Mouse (Mus musculus) kidney, postnatal 0 days (tissue): ENCODE results near the gene Lcmt2. TPM values are rescaled to one million over a fixed set of nuclear protein-coding genes. Genes with fewer than 3 reads are reported as not detected.
"Not testable (repeated sequence)": the region's sequence is repeated elsewhere in the genome, so short reads cannot be mapped to it uniquely, and the experiment has no call there.

ENCODE experiments used
- ATAC-seq: fragments of 200-750 bp; cut with Nextera tagmentation; replicated peaks from 2 replicates; pipeline ENCODE4 v1.8.0; 2017; ENCODE audit warnings: low read depth, moderate number of reproducible peaks, moderate TSS enrichment, moderate library complexity; ENCODE audit not compliant: low FRiP score
- DNase-seq: peaks from one replicate; pipeline ENCODE4 v3.0.0-alpha.2; 2016; ENCODE audit warnings: low spot score
- H3K27ac ChIP-seq: fragments of 300-500 bp; sonication (generic); 2 replicates; pipeline ENCODE4 v1.5.1; 2014; ENCODE audit warnings: mild to moderate bottlenecking
- H3K27me3 ChIP-seq: fragments of 300-500 bp; sonication (generic); 2 replicates; pipeline ENCODE4 v1.6.1; 2014; ENCODE audit warnings: low read length, mixed read lengths; ENCODE audit not compliant: insufficient read depth
- H3K36me3 ChIP-seq: fragments of 300-500 bp; sonication (generic); 2 replicates; pipeline ENCODE4 v1.6.1; 2014; ENCODE audit warnings: low read length, mixed read lengths; ENCODE audit not compliant: insufficient read depth
- H3K4me1 ChIP-seq: fragments of 300-500 bp; sonication (generic); replicated peaks from 2 replicates; pipeline ENCODE4 v1.6.1; 2014; ENCODE audit warnings: antibody characterized with exemption, low read length, mixed read lengths; ENCODE audit not compliant: insufficient read depth
- H3K4me2 ChIP-seq: fragments of 300-500 bp; sonication (generic); 2 replicates; pipeline ENCODE4 v1.6.1; 2014; ENCODE audit warnings: mild to moderate bottlenecking, low read length, moderate library complexity, mixed read lengths
- H3K4me3 ChIP-seq: fragments of 300-500 bp; sonication (generic); replicated peaks from 2 replicates; pipeline ENCODE4 v1.5.1; 2014; ENCODE audit warnings: low read depth, low read length
- H3K9ac ChIP-seq: fragments of 300-500 bp; sonication (generic); 2 replicates; pipeline ENCODE4 v1.6.1; 2014; ENCODE audit warnings: low read depth, low read length
- H3K9me3 ChIP-seq: fragments of 300-500 bp; sonication (generic); replicated peaks from 2 replicates; pipeline ENCODE4 v1.6.1; 2016; ENCODE audit warnings: low read length, inconsistent platforms, mixed read lengths
- CTCF ChIP-seq: IDR thresholded peaks from 2 replicates; pipeline ENCODE4 v1.5.1; 2016; ENCODE audit warnings: antibody characterized with exemption, low read depth, mild to moderate bottlenecking, moderate library complexity
- WGBS: fragments of 180-500 bp; shearing (Covaris S2); extraction: QIAGEN DNeasy Blood & Tissue Kit; methylation state at CpG from one replicate; pipeline ENCODE4 v1.1.7; 2014; 5-methylcytosine and 5-hydroxymethylcytosine counted together
- polyA plus RNA-seq: library from polyadenylated mRNA; unstranded; fragments of >200 nt; fragmentation: Nextera tagmentation; extraction: Ambion mirVana; gene quantifications from 2 replicates; pipeline ENCODE4 v1.2.1, GENCODE M21; 2015

Lcmt2 gene
- polyA plus RNA-seq, 1 experiment from 2014 or later: 28.4 TPM

GRCm38 (mm10) chr2:121127536-121127935 lies 12.9 kb downstream of the Lcmt2 start:
- no peak overlapping the region for H3K4me2 ChIP-seq
- H3K27ac ChIP-seq: no peak overlapping the region
- 58% methylated on average over 1 of the region's 1 CpGs for WGBS
- no peak for DNase-seq
- TF ChIP-seq CTCF: no peak
- no peaks in the 10 kb centered on the region for H3K9me3 ChIP-seq
- no peaks in the 10 kb centered on the region for H3K4me1 ChIP-seq
- H3K27me3 ChIP-seq: no peaks in the 10 kb centered on the region
- no peak overlapping the region for H3K9ac ChIP-seq
- no peak for ATAC-seq
- H3K36me3 ChIP-seq: no peaks in the 10 kb centered on the region
- H3K4me3 ChIP-seq: no peak overlapping the region

GRCm38 (mm10) chr2:121126302-121126701 lies 14.2 kb downstream of the Lcmt2 start:
- not testable (repeated sequence) for H3K9me3 ChIP-seq, H3K36me3 ChIP-seq, H3K27me3 ChIP-seq, H3K4me2 ChIP-seq, H3K4me1 ChIP-seq, H3K27ac ChIP-seq, DNase-seq, H3K4me3 ChIP-seq, H3K9ac ChIP-seq, ATAC-seq
- 92% methylated on average over 5 of the region's 5 CpGs for WGBS

- Histone ChIP-seq H3K9ac (no peak overlapping the region), H3K9me3 (no peaks in the 10 kb centered on the region), H3K4me1 (no peaks in the 10 kb centered on the region), H3K27ac (no peak overlapping the region), H3K4me2 (no peak overlapping the region), H3K36me3 (no peaks in the 10 kb centered on the region), H3K27me3 (no peaks in the 10 kb centered on the region), H3K4me3 (no peak overlapping the region)
- DNase-seq (no peak), ATAC-seq (no peak)
- no peak for TF ChIP-seq CTCF
- 85% methylated on average over 3 of the region's 3 CpGs for WGBS
Observed at GRCm38 (mm10) chr2:121119260-121119659, 21.2 kb downstream of the Lcmt2 start.

GRCm38 (mm10) chr2:121115418-121115817 lies 25.0 kb downstream of the Lcmt2 start:
- Histone ChIP-seq H3K4me1 (no peaks in the 10 kb centered on the region), H3K4me3 (no peak overlapping the region), H3K27ac (no peak overlapping the region), H3K4me2 (no peak overlapping the region), H3K36me3 (no peaks in the 10 kb centered on the region), H3K9me3 (no peaks in the 10 kb centered on the region), H3K9ac (no peak overlapping the region), H3K27me3 (no peaks in the 10 kb centered on the region)
- WGBS: 65% methylated on average over 2 of the region's 2 CpGs
- DNase-seq (peak; percentile 41), ATAC-seq (no peak)
- no peak for TF ChIP-seq CTCF

- Histone ChIP-seq H3K36me3 (no peaks in the 10 kb centered on the region), H3K27me3 (no peaks in the 10 kb centered on the region), H3K4me2 (no peak within 1 kb of the TSS), H3K9me3 (no peaks in the 10 kb centered on the region), H3K4me3 (no peak within 1 kb of the TSS), H3K4me1 (no peaks in the 10 kb centered on the region), H3K27ac (no peak within 1 kb of the TSS), H3K9ac (no peak within 1 kb of the TSS)
- ATAC-seq: no peak
- TF ChIP-seq CTCF: no peak
- DNase-seq: no peak
- 81% methylated on average over 4 of the region's 4 CpGs for WGBS
Observed at GRCm38 (mm10) chr2:121109695-121110094, 30.8 kb downstream of the Lcmt2 start, which contains the start of gene Tgm7. Gene Tgm7 (minus strand): TSS chr2:121109795.

GRCm38 (mm10) chr2:121105940-121106339 lies 34.5 kb downstream of the Lcmt2 start:
- no peak for ATAC-seq
- no peak for TF ChIP-seq CTCF

GRCm38 (mm10) chr2:121102051-121102450 lies 38.4 kb downstream of the Lcmt2 start:
- 21% methylated on average over 9 of the region's 9 CpGs for WGBS
- Histone ChIP-seq H3K27ac (no peak overlapping the region), H3K4me1 (no peaks in the 10 kb centered on the region), H3K9me3 (no peaks in the 10 kb centered on the region), H3K4me3 (no peak overlapping the region), H3K4me2 (peak overlapping the region; percentile 21; the same call in 1 of the 2 replicates), H3K36me3 (no peaks in the 10 kb centered on the region), H3K27me3 (no peaks in the 10 kb centered on the region), H3K9ac (no peak overlapping the region)
- peak; percentile 91 for TF ChIP-seq CTCF
- 0 out of 2 replicates have a peak, but pooled peaks have one; percentile 49 for ATAC-seq
- DNase-seq: peak; percentile 93

More at GRCm38 (mm10) chr2:121105940-121106339, 34.5 kb downstream of the Lcmt2 start:
- Histone ChIP-seq H3K9ac (no peak overlapping the region), H3K36me3 (no peaks in the 10 kb centered on the region), H3K4me3 (no peak overlapping the region), H3K27me3 (no peaks in the 10 kb centered on the region), H3K4me2 (no peak overlapping the region), H3K27ac (no peak overlapping the region), H3K9me3 (no peaks in the 10 kb centered on the region), H3K4me1 (no peaks in the 10 kb centered on the region)
- no peak for DNase-seq
